Mouse (Mus musculus) adrenal gland, postnatal 36 days (tissue): ENCODE measurements around the gene Qrich2. TPM values are rescaled to one million over a fixed set of nuclear protein-coding genes. Genes with fewer than 3 reads are reported as not detected.
"Not testable (repeated sequence)": the region's sequence is repeated elsewhere in the genome, so short reads cannot be mapped to it uniquely, and the experiment has no call there.

Experiments used
- DNase-seq, 2 experiments: peaks; one replicate each; pipeline ENCODE4 v3.0.0; 2021; ENCODE audit warnings: mixed read lengths in 1 of 2
- total RNA-seq, 2 experiments: library from RNA; stranded (reverse); gene quantifications; 2 replicates each; pipeline ENCODE4 v1.2.3; 2021

The Qrich2 gene
- total RNA-seq, 2 experiments from 2014 or later: not detected

DNA sequence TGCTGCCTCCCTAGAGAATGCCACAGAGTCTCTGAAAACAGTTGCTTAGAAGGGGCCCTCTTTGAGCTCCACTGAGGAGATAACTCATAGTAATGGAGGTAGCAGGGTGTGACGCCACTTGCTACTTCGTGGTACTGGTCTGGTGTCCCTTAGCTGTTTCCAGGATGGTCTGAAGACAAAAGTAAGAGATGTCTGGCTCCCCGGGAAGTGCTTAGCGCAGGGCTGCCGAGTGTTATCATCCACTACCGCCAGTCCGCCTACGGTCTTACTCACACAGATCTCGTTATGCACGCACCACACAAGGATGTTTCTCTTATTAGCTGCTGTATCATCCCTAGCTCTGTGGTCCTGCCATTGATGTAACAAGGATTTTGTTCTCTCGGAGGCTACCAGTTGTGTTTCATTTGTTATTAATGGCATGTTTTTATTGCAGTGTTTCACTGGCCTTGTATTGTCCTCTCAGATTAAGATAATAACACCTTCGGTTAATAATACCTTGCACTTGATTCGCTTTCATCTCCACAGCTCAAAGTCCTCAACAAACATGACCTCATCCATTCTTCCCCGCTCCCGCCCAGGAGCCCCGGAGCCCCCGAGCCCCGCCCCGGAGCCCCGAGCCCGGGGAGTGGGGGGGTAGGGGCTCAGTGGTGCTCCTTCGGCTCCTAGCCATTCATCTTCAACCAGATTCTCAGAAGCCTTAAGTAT is 35.2 kb downstream of the Qrich2 start:
- no peak for DNase-seq

GRCm38 (mm10) chr11:116429862-116430613 is 36.0 kb downstream of the Qrich2 start:
- no peak for DNase-seq

GRCm38 (mm10) chr11:116428872-116429859 is 36.9 kb downstream of the Qrich2 start:
- no peak for DNase-seq

GRCm38 (mm10) chr11:116426852-116427575 is 39.0 kb downstream of the Qrich2 start:
- no peak for DNase-seq

- DNase-seq: not testable (repeated sequence)
These were observed 39.7 kb downstream of the Qrich2 start for GRCm38 (mm10) chr11:116426328-116426727.

DNA sequence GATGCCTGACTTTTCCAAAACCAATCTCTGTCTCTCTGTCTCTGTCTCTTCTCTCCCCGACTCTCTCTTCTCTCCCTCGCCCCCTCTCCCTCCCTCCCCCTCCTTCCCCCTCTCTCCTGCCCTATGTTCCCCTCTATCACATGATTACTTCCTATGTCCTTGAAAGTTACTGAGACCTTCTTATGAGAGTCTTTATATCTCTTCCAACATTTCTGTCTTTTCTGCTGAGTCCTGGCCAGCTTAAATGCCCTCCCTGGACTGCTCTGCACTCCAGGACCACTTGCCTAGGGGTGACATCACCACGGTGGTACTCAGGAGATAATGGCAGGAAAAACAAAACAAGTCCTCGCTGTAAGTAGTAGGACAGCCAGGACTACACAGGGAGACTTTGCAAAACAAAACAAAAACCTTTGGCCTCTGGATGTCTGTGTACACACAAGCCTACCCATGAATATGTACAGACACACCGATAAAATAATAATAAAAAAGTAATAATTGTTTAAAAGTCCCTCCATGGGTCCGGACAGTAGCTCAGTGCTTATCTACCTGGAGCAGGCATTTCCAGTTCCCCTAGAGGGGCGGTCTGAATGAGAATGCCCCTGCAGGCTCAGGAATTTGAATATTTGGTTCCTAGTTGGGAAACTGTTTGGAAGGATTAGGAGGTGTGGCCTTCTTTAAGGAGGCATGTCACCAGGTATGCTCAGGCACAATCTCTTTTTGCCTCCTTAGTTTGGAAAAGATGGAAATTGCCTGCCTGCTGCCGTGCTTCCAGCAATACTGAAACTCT is 41.2 kb downstream of the Qrich2 start:
- DNase-seq: no peak

DNA sequence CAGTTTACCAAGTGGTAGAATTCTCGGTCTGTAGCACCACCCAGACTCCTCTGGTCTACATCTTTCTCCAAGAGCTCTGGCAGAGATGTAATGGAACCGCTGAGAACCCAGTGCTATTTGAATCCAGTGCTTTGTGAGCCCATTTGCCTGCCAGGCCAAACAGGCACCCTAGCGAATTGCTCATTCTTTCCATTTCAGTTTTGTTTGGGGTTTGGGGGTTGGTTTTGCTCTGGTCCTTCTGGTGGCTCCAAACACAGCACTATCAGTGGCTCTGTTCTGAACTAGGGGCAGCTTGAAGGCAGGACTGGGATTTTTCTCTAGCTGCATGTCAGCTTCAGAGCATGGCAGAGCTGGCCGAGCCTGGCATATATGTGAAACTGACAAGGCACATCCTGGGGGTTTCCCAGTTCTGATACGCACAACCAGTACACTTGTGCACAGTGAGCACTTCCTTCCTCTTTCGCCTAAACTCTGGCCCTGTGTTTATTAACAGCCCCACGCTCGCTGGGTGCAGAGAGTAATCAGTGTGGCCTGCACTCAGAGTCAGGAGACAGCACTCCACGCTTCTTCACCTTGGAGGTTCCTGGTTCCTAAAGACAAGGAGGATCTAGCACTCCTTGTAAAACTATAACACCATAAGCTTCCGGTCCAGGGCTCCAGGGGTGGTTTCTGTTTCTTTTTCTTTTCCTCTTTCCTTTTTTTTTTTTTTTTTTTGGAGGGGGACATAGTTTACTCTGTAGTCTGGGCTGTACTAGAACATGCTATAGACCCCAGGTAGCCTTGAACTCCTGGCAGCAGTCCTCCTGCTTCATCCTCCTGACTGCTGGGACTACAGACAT is 42.0 kb downstream of the Qrich2 start:
- DNase-seq: no peak

DNA sequence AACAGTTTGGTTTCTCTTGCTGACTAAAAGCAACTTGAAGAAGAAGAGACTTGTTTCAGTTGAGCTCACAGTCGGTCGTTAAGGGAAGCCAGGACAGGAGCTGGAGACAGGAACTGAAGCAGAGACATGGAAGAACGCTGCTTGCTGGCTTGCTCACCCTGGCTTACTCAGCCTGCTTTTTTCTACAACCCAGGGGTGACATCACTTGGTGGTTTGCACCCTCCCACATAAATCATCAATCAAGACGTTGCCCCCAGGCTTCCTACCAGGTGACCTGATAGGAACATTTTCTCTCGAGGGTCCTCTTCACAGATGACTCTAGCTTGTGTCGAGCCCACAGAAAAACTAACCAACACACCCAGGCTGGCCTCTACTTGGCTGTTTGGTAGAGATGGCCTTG is 42.8 kb downstream of the Qrich2 start:
- DNase-seq: no peak

- no peak for DNase-seq
These were observed 43.5 kb downstream of the Qrich2 start for GRCm38 (mm10) chr11:116422562-116422961.

- DNase-seq: no peak
These were observed 44.9 kb downstream of the Qrich2 start for GRCm38 (mm10) chr11:116421102-116421501.

GRCm38 (mm10) chr11:116418841-116419462 is 47.1 kb downstream of the Qrich2 start:
- no peak for DNase-seq

- no peak for DNase-seq
These were observed 47.7 kb downstream of the Qrich2 start for GRCm38 (mm10) chr11:116418194-116418840.

DNA sequence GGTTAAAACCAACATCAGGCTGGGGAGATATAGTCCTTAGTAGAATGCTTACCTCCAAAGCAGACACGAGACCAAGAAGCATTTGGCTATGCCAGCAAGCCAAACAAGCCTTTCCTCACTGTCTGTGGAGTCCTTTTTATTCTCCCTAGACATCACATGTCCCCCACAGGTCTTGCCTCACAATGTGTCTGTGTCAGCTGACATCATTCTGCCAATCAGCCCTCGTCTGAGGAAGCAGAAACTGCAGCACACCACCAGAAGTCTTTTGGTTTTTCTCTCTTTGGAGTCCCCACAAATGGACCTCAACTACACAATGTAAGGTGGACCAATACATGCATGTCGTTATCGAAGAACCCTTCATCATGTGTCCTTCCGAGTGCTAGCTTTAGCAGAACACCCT is 49.0 kb downstream of the Qrich2 start:
- DNase-seq: no peak

DNA sequence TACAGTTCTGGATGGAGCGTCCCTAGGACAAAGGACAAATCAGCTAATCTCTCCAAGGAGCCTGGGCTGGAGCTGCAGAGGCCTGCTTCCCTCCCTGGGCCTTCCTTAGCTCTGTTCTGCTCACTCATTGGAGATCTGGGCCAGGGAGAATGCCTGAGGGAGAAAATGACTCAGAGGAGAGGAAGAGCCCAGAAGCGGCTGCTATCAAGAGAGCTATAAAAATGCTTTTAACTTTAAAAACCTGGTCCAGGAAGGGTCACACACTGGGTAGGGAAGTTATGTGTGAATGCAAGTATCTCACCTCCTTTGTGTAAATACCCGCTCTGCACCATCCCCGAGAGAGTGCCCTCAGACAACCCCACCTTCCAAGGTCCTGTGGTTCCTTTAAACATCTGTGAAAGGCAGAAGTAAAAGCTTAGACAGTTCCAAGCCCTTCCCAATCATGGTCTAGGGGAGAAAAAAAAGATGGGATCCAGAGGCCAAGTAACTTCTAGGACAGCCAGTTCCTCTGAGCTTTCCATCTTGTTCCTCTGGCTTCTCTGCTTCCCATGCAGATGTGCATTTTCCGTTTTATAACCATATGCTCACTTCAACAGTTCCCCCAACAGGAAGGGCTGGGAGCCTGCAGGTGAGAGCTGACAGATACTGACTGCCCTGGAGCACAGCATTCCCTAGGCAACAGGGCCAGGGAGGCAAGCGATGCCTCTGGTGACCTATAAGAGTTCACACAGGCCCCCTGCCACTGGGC is 49.7 kb downstream of the Qrich2 start:
- no peak for DNase-seq

DNA sequence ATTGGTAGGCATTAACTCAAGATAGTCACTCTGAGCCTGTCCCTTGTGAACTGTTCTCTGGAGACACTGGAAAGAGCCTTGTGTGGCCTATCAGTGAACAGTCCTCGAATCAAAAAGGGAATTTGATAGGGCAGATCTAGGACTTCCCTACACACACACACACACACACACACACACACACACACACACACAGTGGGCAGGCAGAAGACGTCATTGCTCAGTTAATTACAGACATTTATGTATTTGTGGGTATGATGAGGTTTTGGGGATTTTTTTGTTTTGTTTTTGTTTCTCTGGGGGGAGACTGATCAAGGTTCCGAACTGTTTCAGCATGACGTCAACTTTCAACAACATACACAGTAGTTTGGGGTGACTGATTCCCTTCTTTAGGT is 52.4 kb downstream of the Qrich2 start:
- no peak for DNase-seq

GRCm38 (mm10) chr11:116412904-116413630 is 53.0 kb downstream of the Qrich2 start, which contains the start of gene Rnf157:
Gene Rnf157, minus strand, starts transcription at chr11:116413032.
- DNase-seq: peak; percentile 88 to 92
